Mouse (Mus musculus) NIH3T3 (cell line): ENCODE results near the gene Actr1a.

Experiments used
- DNase-seq: peaks from one replicate; pipeline ENCODE4 v3.0.0-alpha.2; 2012; ENCODE audit warnings: low read depth

Gene Actr1a

DNA sequence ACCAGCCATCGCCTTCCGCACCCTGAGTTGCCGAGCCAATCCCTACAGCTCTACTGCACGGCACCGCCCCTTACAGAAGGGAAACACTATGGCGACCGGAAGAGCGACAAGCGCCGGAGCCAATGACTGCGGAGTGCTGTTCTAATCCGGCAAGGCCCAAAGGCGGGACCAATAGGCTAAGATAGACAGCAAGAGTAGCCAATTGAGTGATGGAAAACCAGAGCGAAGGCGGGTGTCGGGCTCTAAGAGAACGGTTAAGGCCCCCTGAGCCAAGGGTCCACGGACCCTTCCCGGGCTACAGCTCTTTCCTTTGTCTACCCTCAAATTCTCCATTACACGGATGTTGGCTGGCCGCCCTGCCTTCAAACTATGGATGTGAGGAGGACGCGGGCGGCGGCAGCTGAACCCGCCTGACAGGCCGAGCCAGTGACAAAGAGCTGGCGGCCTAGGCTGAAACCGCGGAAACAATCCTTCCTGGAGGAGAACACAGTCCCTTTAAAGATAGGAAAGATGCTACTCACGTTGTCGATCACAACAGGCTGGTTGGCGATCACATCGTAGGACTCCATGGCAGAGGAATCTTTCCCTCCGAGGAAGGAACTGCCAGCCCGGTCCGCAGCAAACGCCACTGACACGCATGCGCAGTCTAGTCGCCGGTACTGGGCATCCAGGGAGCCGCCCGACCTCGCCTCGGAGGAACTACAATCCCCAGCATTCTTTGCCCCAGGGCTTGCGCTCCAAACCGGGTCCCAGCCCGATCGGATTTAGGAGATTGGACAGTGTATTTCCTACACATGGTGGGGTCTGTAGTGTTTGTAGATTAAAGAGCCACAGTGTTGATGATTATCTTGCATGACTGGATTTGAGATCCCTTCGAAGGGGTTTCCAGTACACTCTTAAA lies at the start of gene Actr1a:
Gene Actr1a, minus strand, starts transcription at position 640 of the 901 bp plus-strand sequence.
- peak; percentile 100 for DNase-seq

GRCm38 (mm10) chr19:46444209-46444608 lies 48.7 kb upstream of the Actr1a start:
- DNase-seq = peak; percentile 98

DNA sequence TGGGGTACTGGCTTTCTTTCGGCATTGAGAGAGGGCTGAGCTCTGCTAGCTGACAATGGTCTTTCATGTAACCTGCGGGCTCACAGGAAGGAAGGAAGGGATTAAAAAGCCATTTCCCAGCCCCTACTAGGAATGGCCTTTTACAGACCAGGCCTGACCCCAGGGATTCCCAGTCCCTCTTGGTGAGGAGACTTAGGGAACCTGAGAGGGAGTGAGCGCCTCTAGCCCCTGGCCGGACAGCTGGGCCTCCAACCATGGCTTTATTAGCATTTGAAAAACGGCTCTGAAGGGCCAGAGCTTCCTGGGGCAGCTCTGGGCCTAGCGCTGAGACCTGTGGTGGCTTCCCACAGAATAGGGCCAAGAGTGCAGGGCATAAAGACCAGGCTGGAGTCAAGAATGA lies 48.0 kb upstream of the Actr1a start:
- no peak for DNase-seq

- DNase-seq = peak; percentile 67
Measured at GRCm38 (mm10) chr19:46435492-46435891, 39.9 kb upstream of the Actr1a start.

- DNase-seq = peak; percentile 71
Measured at GRCm38 (mm10) chr19:46434591-46434990, 39.0 kb upstream of the Actr1a start.

DNA sequence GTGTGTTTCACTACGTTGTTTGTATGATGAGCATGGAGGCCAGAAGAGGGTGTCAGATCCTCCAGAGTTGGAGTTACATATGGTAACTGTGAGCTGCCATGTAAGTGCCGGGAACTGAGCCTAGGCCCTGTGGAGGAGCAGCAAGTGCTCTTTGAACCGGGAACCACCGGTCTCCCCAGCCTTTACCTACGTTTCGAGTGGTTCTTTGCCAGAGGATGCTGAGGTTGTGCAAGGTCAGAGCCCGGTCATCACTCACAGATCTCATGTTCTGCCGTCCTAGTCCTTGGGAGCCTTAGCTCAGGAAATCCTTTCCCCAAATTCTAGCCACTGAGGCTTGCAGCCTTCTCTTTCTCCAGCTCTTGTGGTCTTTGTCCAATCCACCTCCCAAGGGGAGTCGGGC lies 38.6 kb upstream of the Actr1a start:
- DNase-seq = no peak

DNA sequence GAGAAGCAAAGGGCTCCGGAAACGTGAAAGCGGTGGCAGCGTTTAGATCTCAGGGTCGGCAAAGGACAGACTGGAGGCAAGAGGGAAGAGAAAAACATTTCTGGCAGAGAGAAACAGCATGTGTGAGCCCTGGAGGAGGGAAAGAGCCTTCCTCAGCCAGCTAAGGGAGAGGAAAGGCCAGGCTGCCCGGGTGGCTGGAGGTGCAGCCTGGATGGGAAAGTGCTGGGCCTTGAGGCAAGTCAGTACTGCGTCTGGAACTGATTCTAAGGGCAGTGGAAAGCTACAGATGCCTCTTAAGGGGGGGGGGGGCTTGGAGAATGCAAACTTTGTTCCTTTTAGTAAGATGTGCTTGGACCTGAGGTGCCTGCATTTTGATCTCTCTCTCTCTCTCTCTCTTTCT lies 38.2 kb upstream of the Actr1a start:
- peak; percentile 55 for DNase-seq

DNA sequence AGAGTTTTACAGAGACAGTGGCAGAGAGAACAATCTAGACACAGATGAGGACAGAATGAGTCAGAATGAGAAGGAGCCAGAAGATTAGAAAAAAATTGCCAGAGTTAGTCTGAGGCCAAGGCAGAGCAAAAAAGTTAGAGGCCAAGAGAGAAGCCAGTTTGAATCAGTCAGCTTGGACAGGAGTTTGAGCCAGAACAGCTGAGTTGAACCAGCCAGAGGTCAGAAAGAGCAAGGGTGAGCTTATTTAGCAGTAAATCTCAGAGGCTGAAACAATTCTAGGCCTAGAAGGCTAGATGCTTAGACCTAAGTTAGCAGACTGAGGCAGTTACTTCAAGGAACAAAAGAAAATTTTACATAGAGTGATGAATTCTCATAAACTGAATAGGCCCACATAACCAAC lies 33.7 kb upstream of the Actr1a start:
- DNase-seq = no peak

GRCm38 (mm10) chr19:46426488-46426887 lies 30.9 kb upstream of the Actr1a start:
- no peak for DNase-seq

DNA sequence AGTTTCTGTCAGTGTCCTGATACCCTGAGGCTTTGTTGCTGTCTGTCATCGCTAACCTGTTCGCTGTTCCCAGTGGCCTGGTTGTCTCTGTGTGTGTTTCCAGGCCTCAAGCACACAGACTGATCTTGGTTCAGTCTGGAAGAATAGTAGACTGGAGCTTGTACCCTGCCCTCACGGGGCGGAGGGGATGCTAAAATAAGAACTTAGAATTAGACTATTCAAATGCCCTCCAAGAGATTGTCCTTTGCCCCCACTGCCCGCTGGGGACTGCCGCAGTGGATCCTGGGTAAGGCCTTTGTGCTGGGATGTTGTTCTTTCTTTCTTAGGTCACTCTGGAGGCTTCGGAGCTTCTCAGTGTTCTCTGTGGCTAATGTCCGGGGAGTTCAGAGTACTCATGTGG lies 29.7 kb upstream of the Actr1a start:
- DNase-seq = no peak

GRCm38 (mm10) chr19:46422384-46423338 lies 27.1 kb upstream of the Actr1a start:
- peak; percentile 88 for DNase-seq

DNA sequence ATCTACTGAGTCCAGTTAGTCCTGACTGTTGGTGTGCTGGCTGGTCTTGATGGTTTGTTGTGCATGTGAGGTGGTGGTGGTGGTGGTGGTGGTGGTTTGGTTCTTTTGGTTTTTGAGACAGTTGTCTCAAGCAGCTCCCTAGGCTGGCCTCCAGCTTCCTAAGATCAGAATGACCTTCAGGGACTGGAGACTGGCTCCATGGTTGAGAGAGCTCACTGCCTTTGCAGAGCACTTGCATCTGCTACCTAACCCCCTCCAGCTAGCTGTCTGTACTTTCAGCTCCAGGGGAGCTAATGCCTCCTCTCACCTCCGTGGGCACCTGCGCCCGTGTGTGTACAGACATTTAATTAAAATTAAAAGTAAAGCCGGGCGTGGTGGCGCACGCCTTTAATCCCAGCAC lies 24.9 kb upstream of the Actr1a start:
- no peak for DNase-seq

GRCm38 (mm10) chr19:46418051-46418450 lies 22.5 kb upstream of the Actr1a start:
- no peak for DNase-seq

DNA sequence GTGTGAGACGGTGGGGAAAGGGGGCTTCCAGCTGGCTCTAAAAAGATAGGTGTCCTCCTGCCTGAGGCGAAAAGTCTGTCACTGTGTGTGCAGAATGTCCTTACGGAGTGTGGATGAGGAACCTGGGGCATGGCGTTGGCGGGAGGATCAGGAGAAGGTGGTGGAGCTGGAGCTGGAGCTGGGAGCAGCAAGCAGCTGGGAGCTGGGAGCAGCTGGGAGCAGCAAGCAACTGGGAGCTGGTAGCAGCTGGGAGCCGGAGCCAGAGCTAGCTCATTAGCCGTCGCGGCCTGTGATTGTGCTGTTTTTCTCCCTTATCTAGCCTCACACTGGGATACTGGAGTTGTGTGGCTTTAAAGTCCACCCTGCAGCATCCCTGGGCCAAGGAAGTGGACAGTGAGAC lies 20.7 kb upstream of the Actr1a start:
- DNase-seq = no peak

DNA sequence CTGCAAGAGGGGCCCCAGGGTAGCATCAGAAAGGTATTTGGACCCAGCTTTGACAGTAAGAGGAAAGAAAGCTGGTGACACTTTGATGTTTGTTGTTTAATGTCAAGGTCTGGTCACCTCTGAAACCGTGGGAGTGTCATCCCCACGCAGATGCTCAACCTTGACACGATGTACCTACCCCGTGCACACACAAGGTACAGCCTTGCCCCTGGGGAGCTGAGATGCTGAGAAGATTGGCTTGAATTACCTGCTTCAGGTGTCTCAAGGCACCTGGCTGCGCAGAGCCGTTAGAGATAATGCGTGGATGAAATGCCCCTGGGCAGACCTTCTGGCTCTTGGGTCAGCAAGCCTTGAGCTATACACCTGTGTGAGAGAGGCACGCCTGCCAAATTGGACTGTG lies 18.9 kb upstream of the Actr1a start:
- no peak for DNase-seq

GRCm38 (mm10) chr19:46413969-46414368 lies 18.4 kb upstream of the Actr1a start:
- no peak for DNase-seq

DNA sequence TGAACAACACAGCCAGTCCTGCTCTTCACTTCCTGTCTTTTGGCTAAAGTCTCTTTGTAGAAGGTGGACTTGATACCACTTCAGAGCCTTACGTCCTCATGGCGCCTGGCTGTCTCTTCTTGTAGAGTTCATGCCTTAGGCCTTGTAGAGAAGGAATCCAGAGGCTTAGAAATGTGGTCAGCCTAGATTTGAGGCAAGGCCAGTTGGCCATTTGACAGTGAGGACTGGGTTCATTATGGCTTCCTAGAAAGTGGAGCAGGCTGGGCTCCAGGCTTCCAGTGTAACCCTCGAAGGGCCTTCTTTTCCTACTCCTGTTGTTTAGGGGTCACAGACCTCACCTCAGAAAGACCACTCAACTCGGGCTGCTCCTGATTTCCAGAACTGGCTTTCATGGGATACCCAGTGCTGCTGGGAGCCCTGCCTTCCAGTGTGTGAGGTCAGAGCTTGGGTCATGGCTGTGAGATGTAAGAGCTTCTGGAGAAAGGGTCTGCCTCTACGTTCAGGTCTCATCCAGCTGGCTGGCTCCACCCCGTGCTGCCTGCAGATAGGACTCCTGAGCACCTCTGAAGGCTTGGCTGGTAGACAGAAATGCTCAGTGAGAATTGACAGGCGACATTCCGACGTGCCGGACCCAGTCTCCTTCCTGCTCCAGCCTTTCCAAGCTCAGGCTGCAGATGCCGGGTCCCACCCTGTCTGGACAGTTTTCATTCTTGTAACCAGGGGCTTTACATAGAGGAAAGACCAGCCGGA lies 16.7 kb upstream of the Actr1a start:
- peak; percentile 51 for DNase-seq

- DNase-seq = no peak
Measured at GRCm38 (mm10) chr19:46409506-46409905, 14.0 kb upstream of the Actr1a start.

DNA sequence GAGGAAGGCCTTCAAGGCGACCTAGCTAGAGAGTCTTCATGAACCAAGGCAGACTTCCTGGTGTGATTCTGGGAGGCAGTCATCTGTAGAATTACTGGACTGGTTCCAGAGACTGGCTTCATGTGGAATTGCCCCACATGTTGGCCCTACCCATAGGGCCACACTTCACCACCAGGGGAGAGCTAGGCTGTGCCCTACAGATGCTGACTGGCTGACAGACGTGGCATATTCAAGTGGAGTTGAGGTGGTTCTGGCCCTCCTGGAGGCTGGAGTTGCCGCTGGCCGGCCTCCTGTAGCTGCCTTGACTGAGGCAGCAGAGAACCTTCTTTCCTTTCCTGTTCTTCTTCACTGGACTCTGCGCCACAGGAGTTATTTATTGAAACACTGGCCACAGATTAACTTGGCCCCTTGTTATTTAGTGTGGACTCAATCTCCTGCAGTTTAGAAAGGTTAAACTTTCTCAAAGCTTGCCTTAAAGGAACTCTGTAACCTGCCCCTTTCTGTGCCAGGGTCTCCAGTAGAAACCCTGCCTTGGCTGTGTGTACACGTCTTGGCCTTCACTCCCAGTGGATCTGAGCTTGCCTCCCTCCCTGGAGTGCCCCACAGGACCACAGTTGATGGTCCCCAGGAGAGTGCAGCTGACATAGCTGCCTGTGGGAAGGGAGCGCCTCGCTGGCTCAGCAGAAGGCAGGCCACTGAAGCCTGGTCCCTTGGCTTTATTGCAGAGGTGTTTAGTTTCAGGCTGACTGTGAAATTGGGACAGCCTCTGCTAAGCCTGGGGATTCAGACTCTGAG lies 11.2 kb upstream of the Actr1a start:
- DNase-seq = no peak

DNA sequence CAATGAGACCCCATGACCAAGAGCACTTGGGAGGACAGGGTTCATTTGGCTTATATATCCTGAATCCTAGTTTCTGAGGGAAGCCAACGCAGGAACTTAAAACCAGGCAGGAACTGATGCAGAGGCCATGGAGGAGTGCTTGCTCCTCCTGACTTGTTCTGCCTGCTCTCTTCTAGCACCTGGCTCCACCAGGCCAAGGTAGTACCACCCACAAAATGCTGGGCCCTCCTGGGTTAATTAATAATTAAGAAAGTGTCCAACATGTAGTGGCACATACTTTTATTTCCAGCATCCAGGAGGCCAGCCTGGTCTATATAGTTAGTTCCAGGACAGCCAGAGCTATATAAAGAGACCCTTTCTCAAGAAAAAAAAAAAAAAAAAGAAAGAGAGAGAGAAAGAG lies 8.5 kb upstream of the Actr1a start:
- no peak for DNase-seq

- DNase-seq = no peak
Measured at GRCm38 (mm10) chr19:46400558-46400957, 5.0 kb upstream of the Actr1a start.
